Mouse (Mus musculus) testis, postnatal 14 days (tissue): Measurements from ENCODE around the gene 2010300C02Rik.
"Not testable (repeated sequence)": the region's sequence is repeated elsewhere in the genome, so short reads cannot be mapped to it uniquely, and the experiment has no call there.

Experiments used
- DNase-seq: peaks from one replicate; pipeline ENCODE4 v3.0.0; 2021; ENCODE audit warnings: low spot score

Gene 2010300C02Rik

GRCm38 (mm10) chr1:37624185-37624584 is 95.7 kb downstream of the 2010300C02Rik start:
- DNase-seq = no peak

GRCm38 (mm10) chr1:37622049-37622448 is 97.8 kb downstream of the 2010300C02Rik start:
- DNase-seq = no peak

GRCm38 (mm10) chr1:37619542-37619941 is 100.3 kb downstream of the 2010300C02Rik start:
- no peak for DNase-seq

- DNase-seq = no peak
Measured at GRCm38 (mm10) chr1:37617047-37617446, 102.8 kb downstream of the 2010300C02Rik start.

GRCm38 (mm10) chr1:37616569-37616968 is 103.3 kb downstream of the 2010300C02Rik start:
- DNase-seq = no peak

GRCm38 (mm10) chr1:37615290-37616040 is 104.4 kb downstream of the 2010300C02Rik start:
- DNase-seq = no peak

GRCm38 (mm10) chr1:37614836-37615235 is 105.0 kb downstream of the 2010300C02Rik start:
- no peak for DNase-seq

GRCm38 (mm10) chr1:37614130-37614529 is 105.8 kb downstream of the 2010300C02Rik start:
- DNase-seq = no peak

GRCm38 (mm10) chr1:37611032-37611431 is 108.9 kb downstream of the 2010300C02Rik start:
- DNase-seq = no peak

GRCm38 (mm10) chr1:37610242-37610641 is 109.6 kb downstream of the 2010300C02Rik start:
- DNase-seq = no peak

- not testable (repeated sequence) for DNase-seq
Measured at GRCm38 (mm10) chr1:37605694-37606093, 114.2 kb downstream of the 2010300C02Rik start.

GRCm38 (mm10) chr1:37603206-37603605 is 116.7 kb downstream of the 2010300C02Rik start:
- DNase-seq = no peak

- no peak for DNase-seq
Measured at GRCm38 (mm10) chr1:37602268-37602667, 117.6 kb downstream of the 2010300C02Rik start.

GRCm38 (mm10) chr1:37601461-37601860 is 118.4 kb downstream of the 2010300C02Rik start:
- no peak for DNase-seq

- DNase-seq = no peak
Measured at GRCm38 (mm10) chr1:37600640-37601175, 119.2 kb downstream of the 2010300C02Rik start.

GRCm38 (mm10) chr1:37598986-37599385 is 120.9 kb downstream of the 2010300C02Rik start:
- DNase-seq = no peak

- DNase-seq = not testable (repeated sequence)
Measured at GRCm38 (mm10) chr1:37594812-37595211, 125.1 kb downstream of the 2010300C02Rik start.

GRCm38 (mm10) chr1:37585809-37586480 is 133.9 kb downstream of the 2010300C02Rik start:
- no peak for DNase-seq

GRCm38 (mm10) chr1:37583795-37584464 is 136.0 kb downstream of the 2010300C02Rik start:
- DNase-seq = no peak

GRCm38 (mm10) chr1:37583167-37583566 is 136.7 kb downstream of the 2010300C02Rik start:
- DNase-seq = no peak

GRCm38 (mm10) chr1:37579686-37580085 is 140.2 kb downstream of the 2010300C02Rik start:
- no peak for DNase-seq

GRCm38 (mm10) chr1:37572528-37573272 is 147.2 kb downstream of the 2010300C02Rik start:
- DNase-seq = no peak
